Mouse (Mus musculus) testis, adult 2 months (tissue): Measurements from ENCODE around the gene Hyal2.

Source experiments
- CTCF ChIP-seq: fragments of 200-500 bp; IDR thresholded peaks from 2 replicates; pipeline ENCODE4 v1.5.1; 2012; ENCODE audit warnings: low read depth, mild to moderate bottlenecking, inconsistent platforms, low read length, moderate library complexity; ENCODE audit not compliant: control insufficient read depth, insufficient read depth, insufficient replicate concordance
- POLR2A ChIP-seq: fragments of 200-500 bp; IDR thresholded peaks from 2 replicates; pipeline ENCODE4 v1.6.1; 2012; ENCODE audit warnings: low read depth, mild to moderate bottlenecking, inconsistent platforms, low read length, moderate library complexity; ENCODE audit not compliant: control insufficient read depth

GRCm38 (mm10) chr9:107593101-107593976, 25.6 kb downstream of the Hyal2 start:
- no peak for TF ChIP-seq CTCF
- no peak for TF ChIP-seq POLR2A
